Mouse (Mus musculus) urinary bladder, postnatal 36 days (tissue): ENCODE data around the gene 1110059E24Rik.

Experiments used
- DNase-seq, 2 experiments: peaks; one replicate each; pipeline ENCODE4 v3.0.0; 2022; ENCODE audit warnings: low spot score in 2 of 2, mixed read lengths in 1 of 2

Gene 1110059E24Rik

GRCm38 (mm10) chr19:21577443-21577842 is 75.3 kb downstream of the 1110059E24Rik start:
- DNase-seq, result no peak

DNA sequence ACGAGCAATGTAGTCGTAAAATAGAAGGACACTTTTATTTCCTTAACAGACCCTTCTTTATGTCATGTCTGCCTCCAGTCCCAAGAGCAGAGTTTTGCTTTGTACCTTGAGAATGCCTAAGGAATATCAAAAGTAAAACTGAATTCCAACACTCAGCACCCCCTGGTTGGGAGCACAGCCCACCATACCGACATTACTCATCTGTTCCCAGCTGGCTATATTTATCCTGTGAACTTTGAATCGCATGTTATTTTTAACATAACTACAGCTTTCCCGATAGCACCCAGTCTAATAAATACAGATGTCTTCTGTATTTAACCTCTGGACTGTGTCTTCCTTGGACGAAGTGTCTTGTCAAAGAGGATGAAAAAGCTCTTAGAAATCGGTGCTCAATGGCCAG is 80.8 kb downstream of the 1110059E24Rik start:
- DNase-seq, result no peak

DNA sequence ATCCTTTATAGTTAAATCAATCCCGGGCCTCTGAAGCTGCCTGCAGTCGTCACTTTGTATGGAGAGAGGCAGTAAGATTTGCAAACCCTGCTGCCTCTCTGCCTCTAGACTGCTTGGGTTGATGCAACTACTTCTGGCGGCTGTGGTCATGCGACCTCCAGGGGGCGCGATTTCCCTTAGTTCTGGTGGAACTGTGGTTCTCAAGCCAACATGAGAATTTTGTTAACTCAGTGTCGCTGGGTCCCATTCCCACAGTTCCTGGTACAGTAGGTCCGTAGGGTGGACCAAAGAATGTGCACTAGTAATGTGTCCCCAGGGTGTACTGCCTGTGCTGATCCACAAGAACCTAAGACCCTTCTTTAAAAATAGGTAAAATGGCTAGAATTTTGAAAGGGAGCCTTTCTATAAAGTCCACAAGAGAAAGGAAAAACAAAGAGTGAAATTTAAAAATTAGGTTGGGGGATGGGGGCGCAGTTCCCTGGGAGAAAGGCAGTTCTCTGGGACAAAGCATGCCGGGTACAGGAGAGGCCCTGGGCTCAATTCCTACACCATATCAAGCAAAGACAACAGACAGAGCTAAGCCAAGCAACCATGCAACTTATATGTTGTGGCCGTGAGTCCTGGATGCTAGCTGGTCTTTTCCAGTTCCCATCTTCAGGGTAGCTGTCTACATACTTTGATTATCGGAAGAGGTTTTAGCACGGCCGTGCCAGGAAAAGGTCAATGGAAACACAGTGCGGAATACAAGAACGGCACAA is 81.4 kb downstream of the 1110059E24Rik start:
- DNase-seq, result peak; percentile 83 to 87

DNA sequence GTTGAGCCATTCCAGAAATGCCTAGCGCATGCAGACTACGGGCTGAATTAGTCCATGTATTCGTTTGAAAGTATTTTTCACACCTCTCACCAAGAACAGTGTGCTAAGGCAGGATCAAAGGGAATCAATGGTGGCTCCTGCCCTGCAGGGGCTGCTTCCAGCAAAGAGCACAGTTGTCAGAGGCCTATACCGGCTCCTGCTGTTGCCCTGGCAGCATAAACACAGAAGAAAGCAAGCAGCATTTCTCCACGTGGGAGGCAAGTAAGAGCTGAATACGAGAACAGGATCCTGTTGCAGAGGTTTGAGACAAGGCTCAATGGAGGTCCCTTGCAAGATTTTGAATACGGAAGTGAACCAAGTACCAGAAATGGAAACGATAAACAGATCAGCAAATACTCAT is 82.0 kb downstream of the 1110059E24Rik start:
- DNase-seq, result no peak

DNA sequence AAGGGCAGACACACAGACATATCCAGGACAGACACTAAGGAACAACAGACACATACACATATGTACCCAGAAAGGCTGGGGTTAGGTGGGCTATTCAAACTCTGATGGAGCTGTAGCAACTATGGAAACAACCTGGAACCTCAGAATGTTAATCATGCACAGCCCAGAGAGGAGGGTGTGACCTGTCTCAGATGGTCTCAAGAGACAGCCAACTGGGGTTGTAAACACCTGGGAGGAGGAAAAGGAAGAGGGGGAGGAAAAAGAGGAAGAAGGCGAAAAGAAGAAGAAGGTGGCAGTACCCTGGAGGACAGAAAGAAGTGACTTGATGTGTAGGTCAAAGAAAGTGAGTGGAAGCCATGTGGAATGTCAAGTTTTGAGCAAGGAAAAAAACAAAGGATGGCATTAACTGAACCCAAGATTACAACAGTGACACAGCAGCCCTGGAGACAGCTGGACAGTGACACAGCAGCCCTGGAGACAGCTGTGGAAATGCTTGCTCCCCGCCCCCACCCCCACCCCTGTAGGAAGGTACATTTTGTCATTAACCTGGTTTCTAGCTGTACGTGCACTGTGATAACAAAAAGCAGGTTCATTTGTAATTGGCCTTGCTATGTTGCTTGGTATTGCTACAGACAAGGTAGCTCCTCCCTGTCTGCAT is 84.1 kb downstream of the 1110059E24Rik start:
- DNase-seq, result no peak

DNA sequence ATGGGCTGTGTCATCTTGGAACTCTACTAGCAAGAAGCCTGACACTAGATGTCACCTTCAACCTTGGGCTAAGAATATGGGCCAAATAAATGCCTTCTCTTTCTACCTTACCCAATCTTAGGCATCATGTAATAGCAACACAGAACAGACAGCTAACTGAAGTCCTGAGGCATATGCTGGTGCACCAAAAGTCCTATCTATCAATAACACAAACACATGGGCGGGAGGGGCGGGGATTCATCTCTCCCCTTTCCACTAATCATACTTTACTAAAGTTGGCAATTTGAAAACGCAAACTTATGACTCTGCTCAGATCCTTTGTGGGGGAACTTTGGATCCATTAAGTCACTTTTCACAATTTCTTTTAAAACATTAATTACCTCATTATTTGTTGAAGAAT is 84.8 kb downstream of the 1110059E24Rik start:
- DNase-seq, result no peak

GRCm38 (mm10) chr19:21566484-21566883 is 86.3 kb downstream of the 1110059E24Rik start:
- no peak for DNase-seq

GRCm38 (mm10) chr19:21564461-21564797 is 88.3 kb downstream of the 1110059E24Rik start:
- no peak for DNase-seq

GRCm38 (mm10) chr19:21563789-21564460 is 88.9 kb downstream of the 1110059E24Rik start:
- DNase-seq, result peak; percentile 52 to 78

- no peak for DNase-seq
These were observed 89.8 kb downstream of the 1110059E24Rik start for GRCm38 (mm10) chr19:21562996-21563395.

GRCm38 (mm10) chr19:21552801-21553200 is 100.0 kb downstream of the 1110059E24Rik start:
- no peak for DNase-seq

- no peak for DNase-seq
These were observed 100.7 kb downstream of the 1110059E24Rik start for GRCm38 (mm10) chr19:21551921-21552536.

DNA sequence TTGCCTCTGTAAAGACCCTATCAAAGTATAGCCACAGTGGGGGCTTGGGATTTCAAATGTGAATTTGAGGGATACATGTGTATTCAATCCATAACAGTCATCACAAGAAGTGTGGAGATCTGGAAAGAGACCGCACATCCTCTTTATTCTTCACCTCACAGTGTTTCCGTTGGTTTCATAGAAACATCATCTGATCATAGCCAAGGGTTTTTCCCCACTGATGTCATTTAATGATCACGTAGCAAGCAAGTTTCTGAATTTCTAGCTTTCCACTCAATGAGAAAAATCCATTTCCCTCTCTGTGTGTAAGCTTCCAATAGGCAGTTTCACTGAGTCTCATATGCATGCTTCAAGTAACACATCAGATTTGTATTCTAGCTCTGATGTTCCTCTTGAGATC is 103.1 kb downstream of the 1110059E24Rik start:
- DNase-seq, result no peak

- no peak for DNase-seq
These were observed 103.8 kb downstream of the 1110059E24Rik start for GRCm38 (mm10) chr19:21548947-21549346.

- no peak for DNase-seq
These were observed 115.7 kb downstream of the 1110059E24Rik start for GRCm38 (mm10) chr19:21537125-21537524.
